Mouse (Mus musculus) heart, embryonic 14.5 days (tissue): Measurements from ENCODE around the gene 9130023H24Rik. TPM values are rescaled to one million over a fixed set of nuclear protein-coding genes. Genes with fewer than 3 reads are reported as not detected.
A peak's percentile ranks its signal among the peaks of the same experiment; 100 is the strongest.

Source experiments
- ATAC-seq: fragments of 200-750 bp; cut with Nextera tagmentation; 2 replicates; pipeline ENCODE4 v1.8.0; 2017; ENCODE audit warnings: low read depth, moderate TSS enrichment; ENCODE audit not compliant: insufficient number of reproducible peaks, insufficient read depth, low FRiP score
- H3K27ac ChIP-seq, 2 experiments: fragments of 200-500 bp in 1 of 2; fragments of 300-500 bp in 1 of 2; sonication (generic) in 1 of 2; replicated peaks in 1 of 2; 2 replicates each; pipeline ENCODE4 v1.5.1; 2012 to 2014; ENCODE audit warnings: low read depth in 2 of 2, low read length in 2 of 2, control low read depth in 1 of 2, mild to moderate bottlenecking in 1 of 2, mixed read lengths in 1 of 2; ENCODE audit not compliant: control insufficient read depth in 1 of 2, insufficient read depth in 1 of 2
- H3K27me3 ChIP-seq: fragments of 300-500 bp; sonication (generic); 2 replicates; pipeline ENCODE4 v1.6.1; 2014; ENCODE audit warnings: mild to moderate bottlenecking, low read length, control low read depth; ENCODE audit not compliant: control insufficient read depth, insufficient read depth
- H3K36me3 ChIP-seq: fragments of 300-500 bp; sonication (generic); 2 replicates; pipeline ENCODE4 v1.6.1; 2014; ENCODE audit warnings: mild to moderate bottlenecking, control low read depth, low read length, mixed read lengths; ENCODE audit not compliant: control insufficient read depth, insufficient read depth
- H3K4me1 ChIP-seq, 2 experiments: fragments of 200-500 bp in 1 of 2; fragments of 300-500 bp in 1 of 2; sonication (generic) in 1 of 2; 2 replicates each; pipeline ENCODE4 v1.6.1; 2012 to 2014; ENCODE audit warnings: low read length in 2 of 2, control low read depth in 1 of 2, mixed read lengths in 1 of 2; ENCODE audit not compliant: control insufficient read depth in 2 of 2, insufficient read depth in 2 of 2
- H3K4me2 ChIP-seq: fragments of 300-500 bp; sonication (generic); 2 replicates; pipeline ENCODE4 v1.6.1; 2014; ENCODE audit warnings: mild to moderate bottlenecking, low read length
- H3K4me3 ChIP-seq, 2 experiments: fragments of 200-500 bp in 1 of 2; fragments of 300-500 bp in 1 of 2; sonication (generic) in 1 of 2; 2 replicates each; pipeline ENCODE4 v1.5.1; 2012 to 2014; ENCODE audit warnings: low read length in 2 of 2, mild to moderate bottlenecking in 2 of 2, control low read depth in 1 of 2, low read depth in 1 of 2, moderate library complexity in 1 of 2; ENCODE audit not compliant: control insufficient read depth in 1 of 2, insufficient read depth in 1 of 2
- H3K9ac ChIP-seq: fragments of 300-500 bp; sonication (generic); 2 replicates; pipeline ENCODE4 v1.6.1; 2014; ENCODE audit warnings: mild to moderate bottlenecking, low read length
- H3K9me3 ChIP-seq: fragments of 300-500 bp; sonication (generic); 2 replicates; pipeline ENCODE4 v1.6.1; 2016; ENCODE audit warnings: low read length, control low read depth; ENCODE audit not compliant: control insufficient read depth
- whole genome bisulfite sequencing: fragments of 180-500 bp; shearing (Covaris S2); extraction: QIAGEN DNeasy Blood & Tissue Kit; methylation state at CpG from one replicate; pipeline ENCODE4 v1.1.7; 2014; 5-methylcytosine and 5-hydroxymethylcytosine counted together
- polyA plus RNA-seq: library from polyadenylated mRNA; unstranded; fragments of >200 nt; fragmentation: Nextera tagmentation; extraction: Ambion mirVana; gene quantifications from 2 replicates; pipeline ENCODE4 v1.2.1, GENCODE M21; 2014

The 9130023H24Rik gene
- polyA plus RNA-seq: 6.4 and 7.4 TPM in 2 replicates

DNA sequence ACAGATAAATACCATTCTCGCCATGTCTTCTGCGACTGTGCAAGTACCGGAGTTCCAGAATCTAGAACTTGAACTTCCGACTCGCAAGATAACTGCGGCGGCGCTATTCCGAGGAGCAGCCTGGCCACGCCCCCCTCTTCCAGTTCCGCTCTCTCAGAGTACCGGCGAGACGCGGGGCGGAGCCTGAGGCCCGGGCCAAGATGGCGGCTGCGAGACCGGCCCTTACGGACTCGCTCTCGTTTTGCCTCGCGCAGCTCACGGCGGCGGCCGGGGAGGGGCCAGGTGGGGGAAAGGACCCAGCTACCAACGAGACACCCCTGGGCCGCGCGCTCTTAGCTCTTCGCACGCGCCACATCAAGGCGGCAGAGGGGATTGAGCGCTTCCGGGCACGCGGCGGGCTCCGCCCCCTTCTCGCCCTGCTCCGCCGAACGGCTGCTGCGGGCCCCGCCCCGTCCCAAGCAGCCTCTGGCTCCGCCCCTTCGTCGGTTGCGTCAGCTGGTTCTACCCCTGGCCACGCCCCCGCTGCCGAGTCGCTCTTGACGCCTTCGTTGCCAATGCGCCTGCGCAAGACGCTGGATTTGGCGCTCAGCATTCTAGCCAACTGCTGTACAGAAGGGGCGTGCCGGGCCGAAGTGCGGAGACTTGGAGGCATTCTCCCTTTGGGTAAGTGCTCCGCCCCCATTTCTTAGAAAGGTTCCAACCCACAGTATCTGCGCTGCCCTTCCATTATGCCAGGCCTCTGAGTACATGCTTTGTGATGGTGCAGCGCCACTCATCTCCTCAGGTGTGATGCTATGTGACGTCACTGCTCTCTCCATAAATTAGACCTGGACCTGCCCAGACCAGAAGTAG lies at the start of gene 9130023H24Rik:
Gene 9130023H24Rik, minus strand, starts transcription at position 105 of the 852 bp plus-strand sequence.
- peaks cover 51% of the 10 kb centered on the region for H3K36me3 ChIP-seq
- H3K9ac ChIP-seq: peak within 1 kb of the TSS; percentile 87
- no peaks in the 10 kb centered on the region for H3K9me3 ChIP-seq
- peak within 1 kb of the TSS; percentile 76 to 79 for H3K4me3 ChIP-seq
- peaks cover 6 to 14% of the 10 kb centered on the region in 2 experiments for H3K4me1 ChIP-seq
- ATAC-seq: peak; percentile 88
- under 1% methylated on average over 69 of the region's 72 CpGs for WGBS
- H3K27me3 ChIP-seq: no peaks in the 10 kb centered on the region
- peak within 1 kb of the TSS; percentile 97 for H3K27ac ChIP-seq
- peak within 1 kb of the TSS; percentile 84 for H3K4me2 ChIP-seq

DNA sequence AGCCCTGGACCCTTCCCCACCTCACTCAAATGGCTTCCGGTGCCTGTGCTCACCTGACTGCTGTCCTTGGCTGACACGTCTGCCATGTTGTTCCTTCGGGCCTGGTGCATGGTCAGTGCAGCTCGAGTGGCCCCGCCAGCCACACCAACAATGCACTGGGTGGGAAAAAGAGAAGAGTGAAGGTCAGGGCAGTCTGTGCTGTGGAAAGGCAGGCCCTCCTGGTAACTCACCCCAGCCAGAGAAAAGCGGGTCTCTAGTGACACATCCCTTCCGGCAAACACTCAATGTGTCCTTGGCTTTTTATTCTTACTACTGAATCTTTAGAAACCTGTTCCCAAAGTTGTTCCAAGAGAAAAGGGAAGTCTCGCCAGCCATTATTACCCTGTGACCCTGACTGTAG lies 47.2 kb upstream of the 9130023H24Rik start:
- H3K4me1 ChIP-seq: peaks cover 9 to 23% of the 10 kb centered on the region in 2 experiments
- WGBS: 87% methylated on average over 8 of the region's 8 CpGs
- H3K4me3 ChIP-seq: no peak overlapping the region
- H3K27ac ChIP-seq: no peak overlapping the region
- no peak overlapping the region for H3K9ac ChIP-seq
- no peaks in the 10 kb centered on the region for H3K27me3 ChIP-seq
- no peaks in the 10 kb centered on the region for H3K9me3 ChIP-seq
- H3K4me2 ChIP-seq: no peak overlapping the region
- peaks cover 30% of the 10 kb centered on the region for H3K36me3 ChIP-seq
- ATAC-seq: no peak

- Histone ChIP-seq H3K9me3 (no peaks in the 10 kb centered on the region), H3K36me3 (peaks cover 36% of the 10 kb centered on the region), H3K4me3 (no peak overlapping the region), H3K27ac (no peak overlapping the region), H3K4me1 (peaks cover 4 to 17% of the 10 kb centered on the region in 2 experiments), H3K9ac (no peak overlapping the region), H3K27me3 (no peaks in the 10 kb centered on the region), H3K4me2 (no peak overlapping the region)
- 65% methylated on average over 5 of the region's 5 CpGs for WGBS
- no peak for ATAC-seq
Observed at GRCm38 (mm10) chr7:128284047-128284446, 46.2 kb upstream of the 9130023H24Rik start.

GRCm38 (mm10) chr7:128282532-128283244 lies 44.9 kb upstream of the 9130023H24Rik start:
- H3K9me3 ChIP-seq: no peaks in the 10 kb centered on the region
- no peaks in the 10 kb centered on the region for H3K27me3 ChIP-seq
- WGBS: 31% methylated on average over 7 of the region's 7 CpGs
- H3K27ac ChIP-seq: no peak overlapping the region; a peak in 1 of 4 replicates
- H3K4me1 ChIP-seq: peaks cover 0 to 7% of the 10 kb centered on the region in 2 experiments; a peak in 3 of 4 replicates
- H3K36me3 ChIP-seq: peaks cover 34% of the 10 kb centered on the region
- no peak overlapping the region for H3K4me2 ChIP-seq
- ATAC-seq: no peak
- H3K9ac ChIP-seq: no peak overlapping the region
- H3K4me3 ChIP-seq: no peak overlapping the region

DNA sequence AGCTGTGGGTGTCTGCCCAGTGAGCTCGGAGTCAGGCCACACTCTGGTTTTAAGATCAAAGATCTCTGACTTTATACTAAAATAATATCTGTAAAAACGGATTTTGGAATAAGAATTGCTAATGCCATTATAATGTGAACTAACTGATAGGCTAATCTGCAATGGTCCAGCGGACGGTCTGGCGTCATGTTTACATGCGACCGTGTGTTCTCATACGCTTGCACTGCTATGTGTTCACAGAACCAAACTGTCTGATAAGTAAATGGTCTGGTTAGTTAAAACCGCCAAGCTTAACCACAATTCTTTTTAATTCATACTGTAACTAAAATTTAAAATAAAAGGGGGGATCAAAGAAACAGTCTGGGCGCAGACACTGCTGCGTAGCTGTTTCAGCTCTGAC lies 43.9 kb upstream of the 9130023H24Rik start:
- Histone ChIP-seq H3K9me3 (no peaks in the 10 kb centered on the region), H3K27ac (no peak overlapping the region), H3K4me2 (no peak overlapping the region), H3K36me3 (peaks cover 34% of the 10 kb centered on the region), H3K27me3 (no peaks in the 10 kb centered on the region), H3K9ac (no peak overlapping the region), H3K4me1 (peaks cover 0 to 7% of the 10 kb centered on the region in 2 experiments; a peak in 3 of 4 replicates), H3K4me3 (no peak overlapping the region)
- no peak for ATAC-seq
- WGBS: 82% methylated on average over 11 of the region's 11 CpGs

- Histone ChIP-seq H3K9me3 (no peaks in the 10 kb centered on the region), H3K27me3 (no peaks in the 10 kb centered on the region), H3K27ac (no peak overlapping the region), H3K4me2 (no peak overlapping the region), H3K36me3 (peaks cover 49% of the 10 kb centered on the region), H3K4me1 (peaks cover 0 to 7% of the 10 kb centered on the region in 2 experiments; a peak in 3 of 4 replicates), H3K4me3 (no peak overlapping the region), H3K9ac (no peak overlapping the region)
- WGBS: 92% methylated on average over 4 of the region's 4 CpGs
- ATAC-seq: no peak
Observed at GRCm38 (mm10) chr7:128279750-128280149, 41.9 kb upstream of the 9130023H24Rik start.

DNA sequence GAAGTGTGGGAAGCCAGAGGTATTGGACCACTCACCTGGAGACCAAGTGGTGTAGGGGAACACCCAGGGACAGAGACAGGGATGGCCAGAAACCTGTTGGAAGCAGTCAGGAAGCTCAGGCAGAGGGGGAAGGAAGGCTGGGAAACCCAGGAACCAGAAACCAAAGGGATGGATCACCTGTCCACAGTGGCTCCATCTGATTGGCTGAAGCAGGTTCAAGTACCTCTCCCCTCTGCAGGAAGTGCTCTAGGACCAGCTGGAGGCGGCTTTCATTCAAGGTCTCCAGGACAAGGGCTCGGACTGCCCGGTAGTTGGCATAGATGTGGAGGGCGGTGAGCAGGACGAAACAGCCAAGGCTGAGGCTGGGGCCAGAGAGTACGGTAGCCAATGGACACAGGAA lies 38.2 kb upstream of the 9130023H24Rik start:
- Histone ChIP-seq H3K9me3 (no peaks in the 10 kb centered on the region), H3K4me2 (no peak overlapping the region), H3K4me1 (no peaks in the 10 kb centered on the region), H3K27ac (no peak overlapping the region), H3K27me3 (no peaks in the 10 kb centered on the region), H3K4me3 (no peak overlapping the region), H3K36me3 (peaks cover 82% of the 10 kb centered on the region), H3K9ac (no peak overlapping the region)
- ATAC-seq: no peak
- WGBS: 90% methylated on average over 6 of the region's 6 CpGs
